Comparison of ENCODE assay signal across 21 mouse cellular contexts in genomic region chr10:78277835-78278234, GRCm38 (mm10). TPM values are rescaled to one million over a fixed set of nuclear protein-coding genes. Genes with fewer than 3 reads are reported as not detected.
DNase-seq lines count a peak whose midpoint lies in the region; ATAC-seq and TF ChIP-seq lines count a peak whose summit lies in the region.
"Had no signal": no experiment of that assay in that cellular context is flagged by ENCODE, and none has a peak within 500 bp of the region (broad histone marks: within the 10 kb centered on the region; RNA-seq: fewer than 3 reads in every experiment).

No protein-coding gene starts in this region.

- no peak overlapping the region for H3K27ac ChIP-seq in cerebellum, adult 2 months (ENCODE audit: insufficient read depth, low read length)
- H3K27ac ChIP-seq in layer of hippocampus, adult 2 months = no peak overlapping the region
- H3K27ac ChIP-seq in MEL (ENCODE audit: control insufficient read depth, low read depth, low read length) = no peak overlapping the region
- H3K27ac ChIP-seq: embryonic facial prominence, embryonic 12.5 days; hindbrain, embryonic 12.5 days; kidney, embryonic 15.5 days; limb, embryonic 15.5 days; macrophage had no signal

- H3K36me3 ChIP-seq in MEL (ENCODE audit: control insufficient read depth in 1 of 2, insufficient read depth in 2 of 2, low read length in 2 of 2) = no peaks in the 10 kb centered on the region

- peak; percentile 49; the same call in 1 of the 2 replicates for TF ChIP-seq CTCF in cerebellum, adult 2 months (IDR thresholded peaks at IDR 0.05; ENCODE audit: borderline replicate concordance, insufficient read depth, low read depth, low read length)
- peak; percentile 41 for TF ChIP-seq CTCF in layer of hippocampus, adult 2 months (conservative IDR thresholded peaks at IDR 0.05)
- TF ChIP-seq CTCF in MEL (IDR thresholded peaks at IDR 0.05 in 2 of 3, conservative IDR thresholded peaks at IDR 0.05 in 1 of 3; ENCODE audit: control insufficient read depth in 1 of 3, insufficient read depth in 1 of 3, low read depth in 2 of 3, low read length in 3 of 3, poor library complexity in 1 of 3, severe bottlenecking in 1 of 3) = peak in 2 of 3 experiments; percentile 50 to 59; a peak in 5 of 6 replicates

- no peak overlapping the region for H3K9ac ChIP-seq in MEL (ENCODE audit: control insufficient read depth, low read depth, low read length, poor library complexity, severe bottlenecking)
- H3K9ac ChIP-seq: embryonic facial prominence, embryonic 12.5 days; hindbrain, embryonic 12.5 days; kidney, embryonic 15.5 days; limb, embryonic 15.5 days had no signal

- no peaks in the 10 kb centered on the region for H3K9me3 ChIP-seq in MEL (replicated peaks; ENCODE audit: insufficient read depth, low read length)
- H3K9me3 ChIP-seq: embryonic facial prominence, embryonic 12.5 days; hindbrain, embryonic 12.5 days; kidney, embryonic 15.5 days; limb, embryonic 15.5 days had no signal

- TF ChIP-seq EP300 in MEL (IDR thresholded peaks at IDR 0.05; ENCODE audit: low read depth in 1 of 2, low read length in 2 of 2) = no peak

- peak; percentile 43 to 48 for DNase-seq in cerebellum, adult 2 months
- no peak for DNase-seq in layer of hippocampus, adult 2 months (ENCODE audit: low spot score in 2 of 2)
- DNase-seq in layer of hippocampus, adult 18-20 months (ENCODE audit: low spot score in 2 of 2) = no peak
- DNase-seq in MEL (ENCODE audit: low read depth, low spot score) = peak; percentile 17
- DNase-seq in cerebellum, postnatal 10 days = peak; percentile 46 to 52
- no peak for DNase-seq in c-Kit-positive CD71-positive TER-119-positive erythroid progenitor cells, embryonic 14.5 days (ENCODE audit: low spot score)
- DNase-seq: adrenal gland, adult 2 months; heart, postnatal 10 days; layer of hippocampus, postnatal 36 days; right cerebral cortex, postnatal 4 days; thymus, postnatal 14 days had no signal

- TF ChIP-seq RAD21 in MEL (IDR thresholded peaks at IDR 0.05; ENCODE audit: low read depth, low read length) = peak; percentile 27

- no peaks in the 10 kb centered on the region for H3K27me3 ChIP-seq in cerebellum, adult 2 months (ENCODE audit: control insufficient read depth, insufficient read depth, low read length)
- no peaks in the 10 kb centered on the region for H3K27me3 ChIP-seq in MEL (ENCODE audit: control insufficient read depth in 1 of 2, insufficient read depth in 2 of 2, low read length in 2 of 2)
- H3K27me3 ChIP-seq: embryonic facial prominence, embryonic 12.5 days; hindbrain, embryonic 12.5 days; kidney, embryonic 15.5 days; limb, embryonic 15.5 days had no signal

- TF ChIP-seq POLR2A in cerebellum, adult 2 months (IDR thresholded peaks at IDR 0.05; ENCODE audit: borderline replicate concordance, insufficient read depth, low read length) = no peak
- no peak for TF ChIP-seq POLR2A in MEL (IDR thresholded peaks at IDR 0.05; ENCODE audit: control insufficient read depth in 1 of 2, insufficient read depth in 1 of 2, low read depth in 1 of 2, low read length in 2 of 2, poor library complexity in 1 of 2)

- ATAC-seq in cerebellum, adult (ENCODE audit: insufficient number of reproducible peaks, low FRiP score, low TSS enrichment) = no peak
- no peak for ATAC-seq in inflammation-experienced regulatory T-cells, adult 6 months
- ATAC-seq: forebrain, embryonic 14.5 days; intestine, embryonic 16.5 days had no signal

- H3K4me3 ChIP-seq in cerebellum, adult 2 months (replicated peaks; ENCODE audit: insufficient read depth, low read depth, low read length) = no peak overlapping the region
- H3K4me3 ChIP-seq in layer of hippocampus, adult 2 months = no peak overlapping the region
- no peak overlapping the region for H3K4me3 ChIP-seq in MEL (ENCODE audit: control insufficient read depth in 1 of 2, insufficient read depth in 1 of 2, low read depth in 2 of 2, low read length in 2 of 2)
- H3K4me3 ChIP-seq: embryonic facial prominence, embryonic 12.5 days; erythroblast, embryonic 14.5 days; hindbrain, embryonic 12.5 days; kidney, embryonic 15.5 days; limb, embryonic 15.5 days had no signal

- 53% methylated on average over 3 of the region's 3 CpGs for WGBS in cerebellum, adult 2 months

- H3K4me1 ChIP-seq in cerebellum, adult 2 months (ENCODE audit: control insufficient read depth, insufficient read depth, low read length) = peaks cover 11% of the 10 kb centered on the region; the same call in 1 of the 2 replicates
- H3K4me1 ChIP-seq in MEL (ENCODE audit: control insufficient read depth in 1 of 2, insufficient read depth in 2 of 2, low read length in 2 of 2) = no peaks in the 10 kb centered on the region; a peak in 1 of 4 replicates
- H3K4me1 ChIP-seq: embryonic facial prominence, embryonic 12.5 days; limb, embryonic 15.5 days had no signal

- no peaks in the 10 kb centered on the region for H3K79me2 ChIP-seq in MEL (ENCODE audit: control insufficient read depth, insufficient read depth, low read length, poor library complexity)

TF ChIP-seq in MEL, 35 proteins besides CTCF, POLR2A, EP300 and RAD21:
- TF ChIP-seq SMC3 (IDR thresholded peaks at IDR 0.05; ENCODE audit: low read depth, low read length) (peak; percentile 56), ZKSCAN1 (IDR thresholded peaks at IDR 0.05; ENCODE audit: low read depth, low read length) (no peak)
TF ChIP-seq in MEL: peak in this region for 1.

RNA-seq across cellular contexts. Expression of gene Trappc10, which starts 33.4 kb away (rescaled TPM):
- polyA plus RNA-seq in cerebellum, adult 2 months (2012; rRNA removed) = 74.3 and 75.0 TPM in 2 replicates
- 10 to 100 TPM; 83.4 to 84.1 TPM for total RNA-seq in layer of hippocampus, adult 2 months (2021)
- total RNA-seq in layer of hippocampus, adult 18-20 months (2021) = 10 to 100 TPM; 81.2 to 86.4 TPM
- 26.0 and 26.1 TPM in 2 replicates for total RNA-seq in MEL (2012; rRNA removed)
- 10 to 100 TPM in 1 of 2 experiments, not detected in 1; 35.5 TPM for polyA plus RNA-seq in MEL (2012; ENCODE audit: insufficient read depth in 1 of 2, insufficient read length in 2 of 2, low read depth in 1 of 2, low replicate concordance in 2 of 2, missing spikeins in 1 of 2)
- 10 to 100 TPM in 1 of 3 experiments, 1 to 10 TPM in 2; 5.0 to 10.6 (median 9.2) TPM for polyA plus RNA-seq in inflammation-experienced regulatory T-cells, adult 6 months (2017; shearing (Covaris generic))

Comparison
In these comparisons a context has a peak if more than half of its experiments do, and no peak if none do; other contexts are left out.
1. DNase-seq: peak in cerebellum, adult 2 months (2 of 2), MEL (single experiment) and cerebellum, postnatal 10 days (2 of 2); none in layer of hippocampus, adult 2 months (0 of 2), layer of hippocampus, adult 18-20 months (0 of 2) and c-Kit-positive CD71-positive TER-119-positive erythroid progenitor cells, embryonic 14.5 days (single experiment).
2. Peak in every context shown above with its lines, with median percentiles within 50 percentile points of each other: CTCF ChIP-seq.